Mouse (Mus musculus) adrenal gland, postnatal 14 days (tissue): Measurements from ENCODE around the gene Fam160a1. TPM values are rescaled to one million over a fixed set of nuclear protein-coding genes. Genes with fewer than 3 reads are reported as not detected.

Experiments
- DNase-seq: peaks from one replicate; pipeline ENCODE4 v3.0.0; 2021; ENCODE audit warnings: mixed read lengths
- total RNA-seq: library from RNA; stranded (reverse); gene quantifications from 2 replicates; pipeline ENCODE4 v1.2.3, GENCODE M21; 2021

Fam160a1 gene
- total RNA-seq, 1 experiment from 2014 or later: 5.9 TPM

- DNase-seq: no peak
These were observed 183.4 kb downstream of the Fam160a1 start for GRCm38 (mm10) chr3:85633733-85634132.

- peak; percentile 7 for DNase-seq
These were observed 187.1 kb downstream of the Fam160a1 start for GRCm38 (mm10) chr3:85629895-85630510.

DNA sequence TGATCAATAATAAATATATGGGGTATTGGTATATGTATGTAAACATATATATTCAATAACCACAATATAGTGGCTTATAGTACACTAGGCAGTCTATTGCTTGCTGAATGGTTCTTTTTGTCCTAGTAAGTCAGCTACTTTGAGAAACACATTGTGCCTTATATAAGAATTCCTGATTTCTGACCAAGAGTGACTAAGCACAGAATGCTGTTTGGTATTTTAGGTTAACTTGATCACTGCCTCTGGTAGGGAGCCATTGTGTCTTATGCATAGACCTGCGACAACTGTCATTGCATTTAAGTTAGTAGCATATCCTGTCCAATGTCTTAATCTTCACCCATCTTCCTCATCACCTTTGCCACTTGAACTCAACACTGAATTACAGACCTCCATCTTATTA lies 197.3 kb downstream of the Fam160a1 start:
- DNase-seq: no peak

DNA sequence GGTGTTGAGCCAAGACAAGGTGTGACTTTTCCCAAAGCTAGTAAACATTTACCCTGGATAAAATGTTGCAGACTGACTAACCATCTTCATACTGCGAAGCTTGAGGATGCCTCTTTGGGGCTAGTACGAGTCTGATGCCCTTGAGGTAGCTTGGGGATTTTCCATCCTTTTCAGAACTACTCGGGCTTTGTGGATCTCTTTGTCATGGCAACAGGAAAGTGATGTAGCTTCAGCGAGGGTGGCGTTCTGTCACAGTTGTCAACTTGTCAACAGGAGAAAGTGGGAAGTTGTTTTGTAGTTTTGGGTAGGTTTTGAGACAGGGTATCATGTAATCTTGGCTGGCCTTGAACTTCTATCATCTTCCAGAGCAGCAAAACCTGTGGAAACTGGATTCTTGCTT lies 197.7 kb downstream of the Fam160a1 start:
- no peak for DNase-seq

- peak; percentile 9 for DNase-seq
These were observed 198.2 kb downstream of the Fam160a1 start for GRCm38 (mm10) chr3:85618885-85619284.

DNA sequence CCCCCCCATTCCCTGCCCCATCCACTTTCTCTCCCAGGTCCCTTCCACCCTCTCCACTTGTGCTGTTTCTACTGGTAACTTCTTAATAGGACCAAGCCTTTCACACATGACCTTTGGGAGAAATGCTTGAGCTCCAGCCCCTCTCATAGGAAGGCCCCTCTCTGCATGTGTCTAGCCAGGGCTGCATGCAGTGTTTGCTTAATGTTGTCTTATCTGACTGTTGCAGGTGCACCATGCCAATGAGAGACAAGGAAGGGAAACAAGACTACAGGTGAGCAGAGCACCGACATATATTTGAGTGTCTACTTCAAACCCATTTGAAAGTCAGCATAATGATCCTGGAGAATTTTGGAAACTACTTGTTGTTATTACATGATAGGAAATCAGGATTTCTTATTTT lies 200.7 kb downstream of the Fam160a1 start:
- DNase-seq: no peak

Other genes with a start within 250 kb of the Fam160a1 start
- 35.6 and 45.1 TPM in 2 replicates for gene Gatb, start 243.2 kb downstream of the Fam160a1 start, total RNA-seq
- gene Glt28d2, start 70.2 kb upstream of the Fam160a1 start, total RNA-seq: 1.7 and 1.9 TPM in 2 replicates
- 4.2 and 6.2 TPM in 2 replicates for gene Gm37240, start 70.2 kb upstream of the Fam160a1 start, total RNA-seq
- gene Sh3d19, start 153.8 kb upstream of the Fam160a1 start, total RNA-seq: 22.4 and 24.2 TPM in 2 replicates
- gene Prss48, start 185.2 kb upstream of the Fam160a1 start, total RNA-seq: not detected in 2 replicates